Mouse (Mus musculus) ovary, postnatal 14 days (tissue): ENCODE results near the gene Zfand2b.
A peak's percentile ranks its signal among the peaks of the same experiment; 100 is the strongest.

Experiments used
- DNase-seq: peaks from one replicate; pipeline ENCODE4 v3.0.0; 2022; ENCODE audit warnings: low spot score

Gene Zfand2b

DNA sequence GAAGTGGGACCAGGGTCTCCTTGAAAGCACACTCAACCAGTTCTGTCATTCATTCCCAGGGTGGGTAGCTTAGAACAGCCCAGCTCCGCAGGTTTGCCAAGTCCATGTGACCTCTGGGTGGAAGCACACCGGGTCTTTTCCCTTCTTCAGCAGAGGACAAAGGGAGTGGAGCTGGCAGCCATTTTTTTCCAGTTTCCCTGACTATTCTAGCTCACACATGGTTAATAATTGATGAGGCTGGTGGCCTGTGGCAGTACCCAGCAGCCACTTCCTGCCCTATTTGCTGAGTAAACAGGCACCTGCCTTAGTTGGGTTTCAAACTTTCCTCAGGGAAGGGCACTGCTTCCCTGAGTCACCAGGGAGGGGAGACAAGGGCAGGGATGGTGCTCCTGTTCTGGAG lies 46.0 kb downstream of the Zfand2b start:
- DNase-seq = no peak

DNA sequence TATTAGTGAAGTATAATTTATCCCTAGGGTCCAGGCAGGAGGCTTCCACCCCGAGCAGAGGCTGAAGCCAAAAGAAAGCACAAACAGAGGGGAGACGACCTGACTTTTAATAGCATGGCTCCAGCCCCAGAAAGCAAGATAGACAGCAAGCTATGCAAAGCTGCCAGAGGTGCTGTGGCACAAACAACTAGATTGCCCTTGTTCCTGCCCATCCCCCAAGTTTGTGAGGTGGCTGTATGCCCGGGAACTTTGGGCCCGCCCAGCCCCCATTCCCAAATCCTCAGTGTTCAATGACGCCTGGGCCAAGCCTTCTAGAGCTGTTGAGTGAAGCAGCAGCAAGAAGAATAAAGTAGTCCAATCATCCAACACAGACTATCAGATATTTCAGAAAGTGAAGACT lies 46.4 kb downstream of the Zfand2b start:
- DNase-seq = no peak

DNA sequence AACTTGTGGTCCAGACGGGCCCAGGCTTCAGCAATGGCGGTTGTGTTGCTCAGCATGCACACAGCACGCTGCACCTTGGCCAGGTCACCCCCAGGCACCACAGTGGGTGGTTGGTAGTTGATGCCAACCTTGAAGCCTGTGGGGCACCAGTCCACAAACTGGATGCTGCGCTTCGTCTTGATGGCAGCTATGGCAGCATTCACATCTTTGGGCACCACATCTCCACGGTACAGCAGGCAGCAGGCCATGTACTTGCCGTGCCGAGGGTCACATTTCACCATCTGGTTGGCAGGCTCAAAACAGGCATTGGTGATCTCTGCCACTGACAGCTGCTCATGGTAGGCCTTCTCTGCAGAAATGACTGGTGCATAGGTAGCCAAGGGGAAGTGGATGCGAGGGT lies 47.3 kb downstream of the Zfand2b start:
- no peak for DNase-seq

DNA sequence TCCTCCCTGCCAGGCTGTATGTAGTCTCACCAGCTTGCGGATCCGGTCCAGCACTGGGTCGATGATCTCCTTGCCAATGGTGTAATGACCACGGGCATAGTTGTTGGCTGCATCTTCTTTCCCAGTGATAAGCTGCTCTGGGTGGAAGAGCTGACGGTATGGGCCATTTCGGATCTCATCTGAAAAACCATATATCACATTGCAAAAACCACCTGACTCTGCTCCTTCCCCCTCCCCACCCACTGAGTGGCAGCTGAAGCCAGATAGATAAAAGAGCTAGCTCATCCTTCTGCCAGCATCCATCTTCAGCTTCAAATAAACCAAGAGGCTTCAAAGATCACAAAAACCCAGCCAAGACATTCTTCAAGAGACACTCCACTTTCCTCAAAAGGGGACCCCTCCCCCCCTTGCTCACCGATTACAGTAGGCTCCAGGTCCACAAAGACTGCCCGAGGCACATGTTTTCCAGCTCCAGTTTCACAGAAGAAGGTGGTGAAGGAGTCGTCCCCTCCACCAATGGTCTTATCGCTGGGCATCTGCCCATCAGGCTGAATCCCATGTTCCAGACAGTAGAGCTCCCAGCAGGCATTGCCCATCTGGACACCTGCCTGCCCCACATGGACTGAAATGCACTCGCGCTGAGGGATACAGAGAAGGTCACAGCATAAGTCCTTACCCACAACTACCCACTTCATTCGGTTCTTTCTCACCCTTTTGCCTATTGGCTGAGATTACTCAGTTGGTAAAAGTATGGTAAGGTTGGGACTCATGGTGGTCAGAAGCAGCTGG lies 48.5 kb downstream of the Zfand2b start:
- no peak for DNase-seq

DNA sequence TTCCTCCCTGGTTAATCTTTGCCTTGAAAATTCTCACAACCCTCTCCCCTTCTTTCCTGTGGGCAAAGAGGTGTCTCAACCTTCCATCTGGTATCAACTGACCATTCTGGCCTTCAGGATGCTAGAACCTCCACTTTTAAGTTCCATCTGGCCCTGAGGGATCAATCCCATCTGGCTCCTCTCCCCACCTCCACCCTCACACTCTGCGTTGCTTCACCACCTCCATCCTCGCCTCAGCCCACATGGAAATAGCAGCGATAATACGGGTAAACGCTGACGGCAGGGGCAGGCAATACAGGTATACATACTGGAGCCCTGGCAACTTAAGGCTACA lies 49.4 kb downstream of the Zfand2b start:
- no peak for DNase-seq

DNA sequence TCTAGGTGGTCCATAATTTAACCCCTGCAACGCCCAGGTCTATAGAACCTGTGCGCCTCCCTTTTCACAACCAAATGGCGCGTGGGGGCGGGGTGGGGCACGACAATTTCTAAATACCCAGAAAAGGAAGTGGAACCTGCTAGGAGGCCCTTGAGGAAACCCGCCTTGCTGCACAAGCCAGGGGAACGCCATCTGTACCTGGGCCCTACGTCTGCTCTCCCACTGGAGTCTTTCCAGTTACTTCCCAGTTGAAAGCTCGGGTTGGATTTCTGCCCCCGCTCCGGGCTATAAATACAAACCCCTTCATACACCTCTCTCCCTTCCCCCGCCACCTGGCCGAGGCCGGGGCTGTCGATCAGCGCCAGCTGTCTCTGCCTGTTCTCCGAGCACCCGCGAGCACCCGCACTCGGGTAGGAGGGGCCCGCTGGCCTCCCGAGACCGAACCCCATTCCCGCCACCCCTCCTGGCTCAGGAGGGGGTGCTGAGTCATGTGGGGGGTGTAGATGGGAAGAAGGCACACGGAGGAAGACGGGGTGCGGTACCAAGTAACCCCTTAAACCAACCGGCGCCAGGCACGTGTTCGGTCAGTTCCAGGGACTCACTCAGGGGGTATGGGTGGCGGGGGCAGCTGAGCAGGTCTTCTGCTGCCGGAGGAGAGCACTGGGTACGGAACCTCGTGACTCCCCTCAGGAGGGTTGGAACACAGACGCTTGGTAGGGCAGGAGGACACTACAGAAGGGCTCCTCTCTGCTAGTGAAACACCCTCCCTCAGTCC lies 50.0 kb downstream of the Zfand2b start:
- DNase-seq = peak; percentile 12

DNA sequence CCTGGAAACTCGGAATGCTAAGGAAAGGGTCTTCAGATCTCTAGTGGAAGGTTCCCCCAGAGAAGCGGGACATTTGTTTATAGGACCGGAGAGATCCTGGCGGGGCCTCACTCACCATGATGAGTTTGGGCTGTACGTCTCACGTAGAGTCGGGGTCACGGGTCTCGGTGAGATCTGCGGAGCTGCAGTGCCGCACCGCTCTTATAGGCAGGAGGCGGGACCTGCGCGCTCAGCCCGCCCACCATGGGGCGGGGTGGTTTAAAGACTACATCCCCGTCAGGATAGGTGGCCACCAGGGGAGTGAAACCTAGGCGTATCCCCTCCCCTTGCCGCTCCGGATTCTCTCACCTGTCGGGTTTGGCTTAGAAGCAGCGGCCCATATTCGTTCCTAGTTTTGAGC lies 50.6 kb downstream of the Zfand2b start:
- DNase-seq = peak; percentile 67

DNA sequence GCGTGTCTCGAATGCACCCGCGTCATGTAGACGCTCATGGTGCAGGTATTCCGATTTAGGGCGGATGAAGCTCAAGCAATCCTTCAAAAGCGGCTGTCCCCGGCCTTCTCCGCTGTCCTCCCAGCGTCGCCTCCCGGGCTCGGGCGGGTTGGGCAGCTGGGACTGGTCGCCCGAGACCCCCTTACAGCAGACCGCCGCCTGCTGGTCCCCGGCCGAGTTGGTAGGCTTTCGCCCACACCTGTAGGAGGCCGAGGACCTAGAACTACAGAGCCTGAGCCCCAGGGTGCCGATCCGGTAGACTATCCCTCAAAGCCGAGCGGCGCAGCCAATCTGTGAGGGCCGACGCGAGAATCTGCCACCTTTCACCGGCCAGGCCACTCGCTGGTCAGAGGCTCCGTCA lies 51.1 kb downstream of the Zfand2b start, which contains the start of gene Tuba4a:
Gene Tuba4a (minus strand): TSS at position 335 of the 400 bp plus-strand sequence.
- DNase-seq = no peak
